Mouse (Mus musculus): ENCODE measurements around the gene St8sia1. TPM values are rescaled to one million over a fixed set of nuclear protein-coding genes. Genes with fewer than 3 reads are reported as not detected.

Gene St8sia1
- polyA plus RNA-seq, 1 experiment from 2014 or later, result 4.7 TPM

- no peak overlapping the region for H3K4me3 ChIP-seq (ENCODE audit: low read depth, low read length)
- WGBS, result 88% methylated on average over 8 of the region's 8 CpGs
- DNase-seq (ENCODE audit: low spot score), result no peak
- no peaks in the 10 kb centered on the region; the same call in 1 of the 2 replicates for H3K9me3 ChIP-seq (replicated peaks; ENCODE audit: control insufficient read depth, low read length)
- no peak for ATAC-seq
- H3K4me2 ChIP-seq (ENCODE audit: low read length), result no peak overlapping the region
- H3K36me3 ChIP-seq (ENCODE audit: control insufficient read depth, insufficient read depth, low read length), result 0 out of 2 replicates have a peak, but pooled peaks cover 2% of the 10 kb centered on the region
- peaks cover 11% of the 10 kb centered on the region; the same call in 1 of the 2 replicates for H3K4me1 ChIP-seq (ENCODE audit: control insufficient read depth, insufficient read depth, low read length)
- H3K27ac ChIP-seq (ENCODE audit: low read depth, low read length), result no peak overlapping the region
- H3K27me3 ChIP-seq (replicated peaks; ENCODE audit: control insufficient read depth, insufficient read depth, low read length), result no peaks in the 10 kb centered on the region
- no peak overlapping the region for H3K9ac ChIP-seq (ENCODE audit: low read length)
Measured at GRCm38 (mm10) chr6:142943419-142943818, 20.8 kb downstream of the St8sia1 start.

- H3K9me3 ChIP-seq (replicated peaks; ENCODE audit: control insufficient read depth, low read length), result no peaks in the 10 kb centered on the region; the same call in 1 of the 2 replicates
- no peak overlapping the region for H3K9ac ChIP-seq (ENCODE audit: low read length)
- H3K4me1 ChIP-seq (ENCODE audit: control insufficient read depth, insufficient read depth, low read length), result peaks cover 15% of the 10 kb centered on the region; the same call in 1 of the 2 replicates
- DNase-seq (ENCODE audit: low spot score) (no peak), ATAC-seq (no peak)
- WGBS, result 75% methylated on average over 11 of the region's 11 CpGs
- 0 out of 2 replicates have a peak, but pooled peaks cover 2% of the 10 kb centered on the region for H3K36me3 ChIP-seq (ENCODE audit: control insufficient read depth, insufficient read depth, low read length)
- H3K4me2 ChIP-seq (ENCODE audit: low read length), result no peak overlapping the region
- no peak overlapping the region for H3K4me3 ChIP-seq (ENCODE audit: low read depth, low read length)
- no peak overlapping the region for H3K27ac ChIP-seq (ENCODE audit: low read depth, low read length)
- no peaks in the 10 kb centered on the region for H3K27me3 ChIP-seq (replicated peaks; ENCODE audit: control insufficient read depth, insufficient read depth, low read length)
Measured at GRCm38 (mm10) chr6:142941596-142942381, 22.5 kb downstream of the St8sia1 start.

- Histone ChIP-seq H3K4me3 (ENCODE audit: low read depth, low read length) (no peak overlapping the region), H3K27ac (ENCODE audit: low read depth, low read length) (no peak overlapping the region), H3K4me2 (ENCODE audit: low read length) (no peak overlapping the region), H3K36me3 (ENCODE audit: control insufficient read depth, insufficient read depth, low read length) (0 out of 2 replicates have a peak, but pooled peaks cover 2% of the 10 kb centered on the region), H3K9ac (ENCODE audit: low read length) (no peak overlapping the region), H3K9me3 (replicated peaks; ENCODE audit: control insufficient read depth, low read length) (no peaks in the 10 kb centered on the region; the same call in 1 of the 2 replicates), H3K27me3 (replicated peaks; ENCODE audit: control insufficient read depth, insufficient read depth, low read length) (no peaks in the 10 kb centered on the region), H3K4me1 (ENCODE audit: control insufficient read depth, insufficient read depth, low read length) (peaks cover 15% of the 10 kb centered on the region; the same call in 1 of the 2 replicates)
- peak; percentile 64 for DNase-seq (ENCODE audit: low spot score)
- whole genome bisulfite sequencing, result 55% methylated on average over 8 of the region's 8 CpGs
- peak; percentile 66 for ATAC-seq
Measured at GRCm38 (mm10) chr6:142941078-142941477, 23.2 kb downstream of the St8sia1 start.

- Histone ChIP-seq H3K36me3 (ENCODE audit: control insufficient read depth, insufficient read depth, low read length) (0 out of 2 replicates have a peak, but pooled peaks cover 2% of the 10 kb centered on the region), H3K9ac (ENCODE audit: low read length) (no peak overlapping the region), H3K27me3 (replicated peaks; ENCODE audit: control insufficient read depth, insufficient read depth, low read length) (no peaks in the 10 kb centered on the region), H3K27ac (ENCODE audit: low read depth, low read length) (peak overlapping the region; percentile 3; the same call in 1 of the 2 replicates), H3K4me2 (ENCODE audit: low read length) (no peak overlapping the region), H3K4me3 (ENCODE audit: low read depth, low read length) (no peak overlapping the region), H3K4me1 (ENCODE audit: control insufficient read depth, insufficient read depth, low read length) (peaks cover 15% of the 10 kb centered on the region; the same call in 1 of the 2 replicates), H3K9me3 (replicated peaks; ENCODE audit: control insufficient read depth, low read length) (no peaks in the 10 kb centered on the region)
- DNase-seq (ENCODE audit: low spot score) (peak; percentile 76), ATAC-seq (peak; percentile 65)
- WGBS, result 35% methylated on average over 9 of the region's 9 CpGs
Measured at GRCm38 (mm10) chr6:142938549-142939345, 25.5 kb downstream of the St8sia1 start.

- no peaks in the 10 kb centered on the region for H3K27me3 ChIP-seq (replicated peaks; ENCODE audit: control insufficient read depth, insufficient read depth, low read length)
- H3K9me3 ChIP-seq (replicated peaks; ENCODE audit: control insufficient read depth, low read length), result no peaks in the 10 kb centered on the region
- ATAC-seq (no peak; the same call in 1 of the 2 replicates), DNase-seq (ENCODE audit: low spot score) (no peak)
- H3K9ac ChIP-seq (ENCODE audit: low read length), result no peak overlapping the region
- H3K4me1 ChIP-seq (ENCODE audit: control insufficient read depth, insufficient read depth, low read length), result peaks cover 15% of the 10 kb centered on the region; the same call in 1 of the 2 replicates
- H3K4me3 ChIP-seq (ENCODE audit: low read depth, low read length), result no peak overlapping the region
- H3K36me3 ChIP-seq (ENCODE audit: control insufficient read depth, insufficient read depth, low read length), result 0 out of 2 replicates have a peak, but pooled peaks cover 2% of the 10 kb centered on the region
- no peak overlapping the region for H3K27ac ChIP-seq (ENCODE audit: low read depth, low read length)
- H3K4me2 ChIP-seq (ENCODE audit: low read length), result no peak overlapping the region
Measured at GRCm38 (mm10) chr6:142938074-142938473, 26.2 kb downstream of the St8sia1 start.

GRCm38 (mm10) chr6:142932582-142932981, 31.7 kb downstream of the St8sia1 start:
- Histone ChIP-seq H3K9ac (ENCODE audit: low read length) (no peak overlapping the region), H3K36me3 (ENCODE audit: control insufficient read depth, insufficient read depth, low read length) (no peaks in the 10 kb centered on the region), H3K27ac (ENCODE audit: low read depth, low read length) (no peak overlapping the region), H3K4me3 (ENCODE audit: low read depth, low read length) (no peak overlapping the region), H3K27me3 (replicated peaks; ENCODE audit: control insufficient read depth, insufficient read depth, low read length) (no peaks in the 10 kb centered on the region), H3K4me1 (ENCODE audit: control insufficient read depth, insufficient read depth, low read length) (peaks cover 2% of the 10 kb centered on the region; the same call in 1 of the 2 replicates), H3K4me2 (ENCODE audit: low read length) (no peak overlapping the region), H3K9me3 (replicated peaks; ENCODE audit: control insufficient read depth, low read length) (no peaks in the 10 kb centered on the region)
- WGBS, result 84% methylated on average over 6 of the region's 6 CpGs
- DNase-seq (ENCODE audit: low spot score), result no peak
- ATAC-seq, result no peak

- H3K27me3 ChIP-seq (replicated peaks; ENCODE audit: control insufficient read depth, insufficient read depth, low read length), result no peaks in the 10 kb centered on the region
- H3K4me1 ChIP-seq (ENCODE audit: control insufficient read depth, insufficient read depth, low read length), result peaks cover 2% of the 10 kb centered on the region; the same call in 1 of the 2 replicates
- H3K9me3 ChIP-seq (replicated peaks; ENCODE audit: control insufficient read depth, low read length), result no peaks in the 10 kb centered on the region
- WGBS, result 87% methylated on average over 9 of the region's 9 CpGs
- no peak overlapping the region for H3K9ac ChIP-seq (ENCODE audit: low read length)
- DNase-seq (ENCODE audit: low spot score) (no peak), ATAC-seq (no peak)
- H3K27ac ChIP-seq (ENCODE audit: low read depth, low read length), result no peak overlapping the region
- H3K36me3 ChIP-seq (ENCODE audit: control insufficient read depth, insufficient read depth, low read length), result no peaks in the 10 kb centered on the region
- no peak overlapping the region for H3K4me3 ChIP-seq (ENCODE audit: low read depth, low read length)
- H3K4me2 ChIP-seq (ENCODE audit: low read length), result no peak overlapping the region
Measured at GRCm38 (mm10) chr6:142932144-142932543, 32.1 kb downstream of the St8sia1 start.

- 73% methylated on average over 16 of the region's 16 CpGs for WGBS
- Histone ChIP-seq H3K27ac (ENCODE audit: low read depth, low read length) (peak overlapping the region; percentile 58; the same call in 1 of the 2 replicates), H3K4me3 (ENCODE audit: low read depth, low read length) (no peak overlapping the region), H3K4me2 (ENCODE audit: low read length) (no peak overlapping the region), H3K36me3 (ENCODE audit: control insufficient read depth, insufficient read depth, low read length) (no peaks in the 10 kb centered on the region), H3K4me1 (ENCODE audit: control insufficient read depth, insufficient read depth, low read length) (peaks cover 2% of the 10 kb centered on the region; the same call in 1 of the 2 replicates), H3K9me3 (replicated peaks; ENCODE audit: control insufficient read depth, low read length) (no peaks in the 10 kb centered on the region), H3K9ac (ENCODE audit: low read length) (no peak overlapping the region), H3K27me3 (replicated peaks; ENCODE audit: control insufficient read depth, insufficient read depth, low read length) (no peaks in the 10 kb centered on the region)
- peak; percentile 78 for ATAC-seq
- DNase-seq (ENCODE audit: low spot score), result peak; percentile 65
Measured at GRCm38 (mm10) chr6:142928551-142929309, 35.5 kb downstream of the St8sia1 start.
